Mouse (Mus musculus): ENCODE measurements around the gene Larp4b.
A peak's percentile ranks its signal among the peaks of the same experiment; 100 is the strongest.

Gene Larp4b

DNA sequence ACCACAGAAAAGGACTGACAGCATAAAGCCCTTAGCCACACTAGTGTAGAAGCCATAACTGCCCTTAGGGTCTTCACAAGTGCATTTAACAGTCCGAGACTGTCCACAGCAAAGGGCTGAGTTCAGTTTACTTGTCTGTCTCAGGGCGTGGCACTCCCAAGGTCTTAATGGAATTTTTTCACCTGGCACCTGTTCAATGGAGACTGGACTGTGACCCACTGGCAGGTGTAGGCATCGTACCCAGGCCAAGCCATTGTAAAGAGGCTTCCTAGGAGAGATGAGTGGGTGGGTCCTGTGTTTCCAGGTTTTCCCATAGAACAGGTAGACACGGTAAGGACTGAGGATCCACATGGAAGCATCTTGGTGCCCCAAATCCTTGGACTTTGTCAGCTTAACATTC lies 84.6 kb downstream of the Larp4b start:
- no peak for DNase-seq (ENCODE audit: low read depth, low spot score)

DNA sequence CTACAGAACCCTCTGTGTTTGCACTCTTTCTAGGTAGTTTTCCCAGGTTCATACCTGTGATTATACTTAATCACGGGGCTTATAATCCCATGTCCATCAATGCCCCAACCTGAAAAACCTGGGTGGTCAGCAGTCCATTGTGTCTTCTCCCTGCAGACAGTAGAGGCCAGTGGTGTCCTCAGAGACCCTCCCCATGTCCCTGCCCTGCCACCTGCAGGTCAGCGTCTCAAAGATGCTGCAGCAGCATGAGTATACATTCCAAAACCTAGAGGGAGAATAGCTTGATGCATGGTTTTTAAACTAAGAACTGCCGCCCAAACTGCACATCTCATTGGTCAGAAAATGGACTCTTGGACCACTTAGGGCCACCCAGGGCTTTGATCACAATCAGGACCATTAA lies 85.0 kb downstream of the Larp4b start:
- no peak for DNase-seq (ENCODE audit: low read depth, low spot score)

DNA sequence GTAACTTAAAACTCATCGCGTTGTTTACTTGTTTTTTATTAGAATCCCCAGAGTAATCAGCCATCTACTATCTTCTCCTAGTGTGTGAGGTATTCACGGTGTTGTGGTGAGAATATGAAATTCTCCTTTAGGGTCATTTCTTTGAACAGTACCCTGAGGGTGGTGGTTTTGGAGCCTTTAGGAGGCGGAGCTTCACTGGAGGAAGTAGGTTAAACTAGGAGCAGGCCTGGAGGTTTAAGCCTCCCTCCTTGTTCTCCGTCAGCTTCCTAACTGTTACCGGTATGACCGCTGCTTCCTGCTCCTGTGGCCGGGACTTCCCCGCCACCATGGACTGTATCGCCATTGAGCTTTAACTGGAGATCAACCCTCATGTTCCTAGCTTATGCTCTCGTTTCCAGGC lies 86.5 kb downstream of the Larp4b start:
- DNase-seq (ENCODE audit: low read depth, low spot score), result no peak

DNA sequence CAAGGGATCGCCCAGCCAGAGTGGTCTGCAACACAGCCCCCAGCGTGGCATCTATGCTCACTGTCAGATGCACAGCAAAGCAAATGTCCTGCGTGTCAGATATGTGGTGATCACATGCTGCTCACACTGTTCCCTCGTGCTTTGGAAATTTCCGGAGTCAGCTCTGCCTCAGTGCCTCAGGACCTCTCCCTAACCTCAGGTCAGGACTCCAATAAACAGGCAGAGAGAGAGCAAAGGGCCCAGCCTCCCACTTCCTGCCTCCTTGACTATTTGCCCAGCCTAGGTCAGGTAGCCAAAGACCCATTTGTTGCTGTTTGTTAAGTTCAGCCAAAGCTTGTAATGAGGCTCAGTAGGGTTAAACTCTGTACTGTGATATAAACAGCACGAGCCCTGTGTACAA lies 87.4 kb downstream of the Larp4b start:
- no peak for DNase-seq (ENCODE audit: low read depth, low spot score)

DNA sequence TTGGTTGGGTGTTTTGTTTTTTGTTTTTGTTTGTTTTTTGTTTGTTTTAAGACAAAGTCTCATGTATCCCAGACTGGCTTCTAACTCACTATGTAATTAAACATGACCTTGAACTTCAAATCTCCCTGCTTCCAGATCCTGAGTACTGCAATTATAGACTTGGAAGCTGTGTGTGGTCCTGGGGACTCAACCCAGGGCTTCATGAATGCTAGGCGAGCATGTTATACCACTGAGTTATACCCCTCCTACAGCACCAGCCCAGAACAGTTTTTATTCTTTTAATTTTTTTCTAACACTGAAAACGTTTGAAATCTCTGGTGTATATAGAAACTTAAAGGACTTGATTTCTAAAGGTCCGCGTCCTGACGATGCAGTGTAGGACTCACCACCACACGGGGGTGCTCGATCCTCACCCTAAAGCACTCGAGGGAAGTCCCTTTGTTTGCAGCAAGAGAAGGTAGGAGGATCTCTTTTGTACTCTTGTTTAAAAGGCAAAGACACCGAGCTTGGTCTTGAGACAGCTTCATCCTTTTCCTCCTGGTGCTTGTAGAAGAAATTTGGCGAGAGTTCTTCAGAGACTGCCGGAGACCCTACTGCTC lies 88.1 kb downstream of the Larp4b start:
- DNase-seq (ENCODE audit: low read depth, low spot score), result peak; percentile 58

DNA sequence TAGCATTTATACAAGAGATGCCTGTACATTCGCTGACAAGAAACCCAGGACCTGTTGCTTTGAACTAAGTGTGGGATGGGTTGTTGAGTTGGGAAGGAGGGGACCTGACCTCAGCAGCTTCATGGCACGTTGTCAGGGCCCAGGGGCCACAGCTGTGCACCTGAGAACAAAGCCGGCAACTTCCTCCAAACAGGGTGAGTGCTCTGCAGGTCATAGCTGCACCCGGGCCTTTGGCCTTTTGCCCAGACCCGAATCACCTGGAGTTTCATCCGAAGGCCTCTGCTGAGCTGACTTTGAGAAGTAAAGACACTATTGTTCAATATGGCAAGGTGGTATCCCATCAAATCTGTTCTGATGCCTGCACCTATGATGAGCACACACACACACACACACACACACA lies 90.6 kb downstream of the Larp4b start:
- DNase-seq (ENCODE audit: low read depth, low spot score), result no peak

DNA sequence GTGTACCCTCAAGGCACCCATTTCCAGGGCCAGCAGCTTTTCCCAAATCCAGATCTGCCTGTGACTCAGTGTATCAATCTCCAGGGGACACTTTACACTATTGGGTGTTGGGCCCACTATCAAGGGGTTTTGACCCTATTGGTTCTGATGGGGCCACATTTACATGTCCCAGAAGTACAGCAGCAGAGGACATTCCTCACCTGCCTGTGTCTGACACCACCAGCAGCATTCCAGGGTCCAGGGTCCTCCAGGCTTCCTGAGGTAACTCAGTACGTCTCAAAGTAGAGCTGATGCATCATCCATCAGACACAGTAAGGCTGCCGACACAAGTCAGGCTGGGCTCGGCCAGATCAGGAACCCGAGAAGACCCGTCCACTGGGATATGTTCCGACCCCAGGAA lies 91.0 kb downstream of the Larp4b start:
- DNase-seq (ENCODE audit: low read depth, low spot score), result no peak

DNA sequence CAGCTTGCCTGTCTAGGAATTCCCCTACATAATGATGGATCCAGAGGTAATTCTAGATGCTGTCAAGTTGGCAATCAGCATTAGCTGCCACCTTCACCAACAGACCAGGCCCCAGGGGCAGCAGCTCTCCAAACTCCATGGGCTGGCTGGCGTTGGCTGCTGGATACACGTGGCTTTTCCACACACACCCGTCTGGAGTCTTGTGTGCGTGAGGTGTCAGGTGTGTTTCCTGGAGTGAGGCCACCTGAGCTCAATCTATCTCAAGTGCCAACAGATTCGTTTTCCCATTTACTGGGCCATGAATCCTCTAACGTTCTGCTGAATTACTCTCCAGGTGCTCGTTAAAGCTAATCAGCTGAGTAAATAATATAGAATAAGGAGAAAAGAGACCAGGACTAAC lies 93.5 kb downstream of the Larp4b start:
- DNase-seq (ENCODE audit: low read depth, low spot score), result no peak

DNA sequence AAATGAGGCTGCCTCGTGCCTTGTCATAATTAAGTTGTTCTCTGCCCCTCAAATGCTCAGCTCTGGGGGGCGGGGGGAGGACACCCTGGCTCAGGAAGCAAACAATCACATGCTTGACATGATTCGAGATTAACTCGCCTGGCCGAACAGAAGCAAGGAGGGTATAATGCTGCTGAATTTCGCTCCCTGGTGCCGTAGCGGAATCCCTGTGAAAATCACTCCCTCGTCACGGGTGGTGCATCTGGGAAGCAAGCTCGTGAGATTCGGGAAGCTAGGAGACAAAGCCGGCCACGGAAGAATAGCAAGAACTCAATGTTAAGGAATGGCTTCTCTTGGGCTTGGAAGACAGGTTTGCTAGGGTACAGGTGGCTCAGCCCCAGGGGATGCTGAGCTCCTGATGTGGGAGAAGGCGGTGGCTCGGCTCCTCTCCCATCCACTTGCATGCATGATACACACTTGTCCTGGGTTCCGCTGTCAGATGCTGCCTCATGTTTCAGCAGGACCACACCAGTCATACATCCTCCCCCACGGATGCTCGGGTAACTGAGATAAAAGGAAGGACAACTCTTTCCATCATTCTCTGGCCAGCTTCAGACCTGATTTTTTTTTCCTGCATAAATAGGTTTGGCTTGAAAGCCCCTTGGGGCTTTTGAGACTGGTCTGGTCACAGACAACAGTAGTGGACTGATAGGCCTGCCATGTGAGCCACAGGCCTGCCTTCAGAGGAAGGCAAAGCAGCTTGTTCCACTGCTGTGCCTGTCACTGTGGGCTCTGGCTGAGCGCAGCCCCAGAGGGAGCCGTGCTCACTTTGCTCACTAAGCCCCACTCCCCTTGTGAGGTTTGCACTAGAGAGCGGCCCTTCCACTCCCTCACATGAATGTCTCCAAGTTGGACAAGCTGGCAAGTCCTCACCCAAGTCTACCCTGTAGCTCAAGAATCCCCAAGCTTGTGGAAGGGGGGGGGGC lies 94.2 kb downstream of the Larp4b start:
- no peak for DNase-seq (ENCODE audit: low read depth, low spot score)

DNA sequence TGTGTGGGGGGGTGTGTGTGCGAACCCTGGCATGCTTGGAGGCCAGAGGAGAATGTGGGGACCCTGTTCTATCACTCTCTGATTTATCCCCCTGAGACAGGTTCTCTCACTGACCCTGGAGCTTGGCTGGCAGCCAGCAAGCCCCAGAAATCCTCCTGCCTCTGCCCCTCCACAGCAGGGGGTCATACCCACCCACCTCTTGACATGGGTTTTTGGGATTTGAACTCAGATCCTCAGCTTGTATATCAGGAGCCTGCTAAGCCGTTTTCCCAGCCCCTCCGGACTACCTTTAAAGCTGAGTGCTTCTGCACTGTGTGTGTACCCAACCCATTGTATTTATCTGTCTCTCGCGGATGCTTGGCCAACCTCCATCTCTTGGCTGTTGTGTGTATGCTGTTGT lies 95.8 kb downstream of the Larp4b start:
- no peak for DNase-seq (ENCODE audit: low read depth, low spot score)

DNA sequence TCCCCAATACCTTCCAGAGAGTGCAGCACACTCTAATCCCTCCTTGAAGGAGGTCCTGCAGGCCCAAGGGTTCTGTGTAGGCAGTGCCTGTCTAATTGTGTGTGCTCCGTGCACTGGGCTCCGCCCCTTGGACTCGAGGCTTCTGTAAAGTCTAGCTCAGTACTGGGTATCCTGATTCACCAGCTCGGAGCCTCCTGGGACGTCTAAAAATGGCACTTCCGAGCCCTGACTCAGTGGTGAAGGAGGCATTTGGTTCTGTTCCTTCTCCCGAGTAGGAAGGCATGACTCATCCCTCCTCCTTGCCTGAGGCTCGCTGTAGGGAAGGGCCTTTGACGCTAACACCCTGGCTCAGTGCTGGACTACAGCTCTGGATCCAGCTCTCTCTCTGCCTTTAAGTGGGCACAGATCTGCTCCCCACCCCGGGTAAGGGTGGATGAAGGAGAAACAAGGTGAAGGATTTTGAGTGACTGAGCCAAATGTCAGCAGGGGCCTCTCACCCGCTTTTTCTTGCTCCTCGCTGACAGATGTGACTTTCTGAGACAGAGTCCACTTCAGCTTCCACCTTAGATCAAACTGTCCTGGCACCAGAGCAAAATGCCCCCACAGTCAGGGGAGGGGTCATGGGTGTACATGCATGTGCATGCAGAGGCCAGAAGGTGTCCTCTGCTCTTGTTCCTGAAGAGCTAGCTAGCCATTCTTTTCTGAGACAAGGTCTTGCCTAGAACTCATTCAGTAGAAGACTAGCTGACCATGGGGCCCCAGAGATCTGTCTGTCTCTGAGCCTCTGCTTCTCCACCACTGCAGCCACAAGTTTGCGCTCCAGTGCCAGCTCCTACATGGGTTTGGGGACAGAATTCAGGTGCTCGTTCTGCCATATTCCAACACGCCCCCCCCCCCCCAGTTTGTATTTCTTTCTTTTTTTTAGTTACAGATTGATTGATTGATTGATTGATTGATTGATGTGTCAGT lies 97.8 kb downstream of the Larp4b start:
- DNase-seq (ENCODE audit: low read depth, low spot score), result peak; percentile 46

DNA sequence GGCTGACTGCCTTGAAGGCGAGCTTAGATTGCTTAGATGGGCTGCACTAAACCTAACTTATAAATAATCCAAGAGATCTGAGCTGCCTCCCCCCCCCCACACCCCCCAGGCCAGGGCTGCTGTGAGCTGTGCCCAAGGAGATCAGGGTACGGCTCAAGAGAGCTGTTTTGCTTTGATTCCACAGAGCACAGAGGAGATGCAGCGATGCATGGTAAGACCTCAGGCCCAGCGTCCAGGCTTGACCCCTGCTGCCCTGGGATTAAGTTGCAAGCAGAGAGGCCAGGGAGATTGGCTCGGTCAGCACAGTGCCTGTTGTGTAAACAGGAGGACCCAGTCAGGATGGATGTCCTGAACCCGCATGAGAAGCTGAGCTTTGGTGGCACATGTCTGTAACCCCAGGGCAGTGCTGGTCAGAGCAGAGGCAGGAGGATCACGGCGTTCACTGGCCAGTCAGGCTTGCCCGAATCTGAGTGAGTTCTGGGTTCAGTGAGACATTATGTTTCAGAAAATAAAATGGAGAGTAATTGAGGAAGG lies 99.2 kb downstream of the Larp4b start:
- no peak for DNase-seq (ENCODE audit: low read depth, low spot score)

DNA sequence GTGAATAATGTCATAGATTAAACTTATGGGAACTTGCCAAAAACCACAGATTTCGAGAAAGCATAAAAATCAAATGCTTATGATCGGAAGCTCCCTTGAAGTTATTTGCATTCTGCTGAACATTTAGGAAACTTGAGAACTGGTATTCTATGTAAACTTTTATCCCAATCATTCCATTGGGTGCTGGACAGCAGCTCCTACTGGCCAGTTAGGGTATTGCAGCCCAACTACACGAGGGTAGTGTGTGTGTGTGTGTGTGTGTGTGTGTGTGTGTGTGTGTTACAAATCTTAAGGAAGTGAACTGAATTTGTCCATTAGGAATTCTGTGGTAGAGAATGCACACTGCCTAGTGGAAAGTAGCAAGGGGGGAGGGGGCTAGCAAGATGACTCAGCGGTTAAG lies 101.0 kb downstream of the Larp4b start:
- no peak for DNase-seq (ENCODE audit: low read depth, low spot score)

DNA sequence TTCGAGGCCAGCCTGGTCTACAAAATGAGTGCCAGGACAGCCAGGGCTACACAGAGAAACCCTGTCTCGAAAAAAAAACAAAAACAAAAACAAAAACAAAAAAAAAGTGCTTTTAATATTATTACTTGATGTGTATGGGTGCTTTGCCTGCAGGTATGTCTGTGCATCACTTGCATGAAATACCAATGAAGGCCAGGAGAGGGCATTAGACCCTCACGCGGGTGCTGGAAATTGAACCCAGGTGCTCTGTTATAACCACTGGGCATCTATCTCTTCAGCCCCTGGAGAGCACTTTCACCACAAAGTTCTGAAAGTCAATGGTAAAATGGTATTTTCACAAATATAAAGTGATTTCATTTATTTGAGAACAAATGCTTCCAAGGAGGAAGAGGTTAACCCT lies 101.9 kb downstream of the Larp4b start:
- DNase-seq (ENCODE audit: low read depth, low spot score), result no peak

DNA sequence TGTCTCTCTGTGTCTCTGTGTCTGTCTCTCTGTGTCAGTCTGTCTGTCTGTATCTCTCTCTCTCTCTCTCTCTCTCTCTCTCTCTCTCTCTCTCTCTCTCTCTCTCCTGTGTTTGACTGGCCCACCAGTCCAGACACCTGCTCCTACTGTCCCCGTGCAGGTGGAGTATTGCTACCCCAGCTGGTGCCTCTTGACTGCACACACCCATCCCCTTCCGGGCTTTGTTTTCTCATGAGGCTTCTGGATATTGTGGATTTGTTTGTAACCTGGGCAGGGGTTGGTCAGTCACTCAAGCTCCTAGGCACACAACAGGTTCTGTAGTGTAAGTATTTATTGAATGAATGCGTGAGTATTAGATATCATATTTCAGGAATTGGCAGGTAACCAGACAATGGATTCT lies 104.4 kb downstream of the Larp4b start:
- no peak for DNase-seq (ENCODE audit: low read depth, low spot score)

DNA sequence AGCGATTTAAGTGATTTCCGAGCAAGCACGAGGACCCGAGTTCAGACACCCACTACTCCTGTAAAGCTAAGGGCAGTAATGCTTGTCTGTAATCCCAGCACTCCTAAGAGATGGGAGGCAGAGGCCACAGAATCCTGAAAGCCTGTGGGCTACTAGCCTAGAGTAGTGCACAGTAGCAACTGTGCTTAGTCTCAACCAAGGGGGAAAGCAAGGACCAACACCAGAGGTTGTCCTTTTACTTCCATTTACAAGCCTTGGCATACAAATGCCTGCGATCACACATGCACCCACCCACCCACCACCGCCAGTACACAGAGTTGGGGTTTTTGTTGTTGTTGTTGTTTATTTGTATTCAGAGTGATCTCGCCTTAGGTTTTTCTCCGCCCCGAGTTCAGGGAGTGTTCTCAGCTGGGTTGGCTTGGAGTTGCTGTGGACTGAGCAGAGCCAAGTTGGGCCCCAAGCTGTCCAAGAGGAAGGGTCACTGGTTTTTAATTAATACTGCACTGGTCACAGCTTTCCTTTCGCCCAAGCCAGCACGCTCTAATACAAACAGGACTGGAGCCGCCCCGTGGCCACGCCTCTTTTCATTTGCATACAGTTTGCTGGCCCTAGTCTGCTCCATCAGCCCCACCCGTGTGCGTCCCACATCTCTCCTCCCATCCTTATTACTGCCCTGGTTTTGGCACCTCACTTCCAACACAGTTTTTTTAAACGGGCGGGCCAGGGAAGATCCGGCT lies 105.2 kb downstream of the Larp4b start:
- no peak for DNase-seq (ENCODE audit: low read depth, low spot score)

DNA sequence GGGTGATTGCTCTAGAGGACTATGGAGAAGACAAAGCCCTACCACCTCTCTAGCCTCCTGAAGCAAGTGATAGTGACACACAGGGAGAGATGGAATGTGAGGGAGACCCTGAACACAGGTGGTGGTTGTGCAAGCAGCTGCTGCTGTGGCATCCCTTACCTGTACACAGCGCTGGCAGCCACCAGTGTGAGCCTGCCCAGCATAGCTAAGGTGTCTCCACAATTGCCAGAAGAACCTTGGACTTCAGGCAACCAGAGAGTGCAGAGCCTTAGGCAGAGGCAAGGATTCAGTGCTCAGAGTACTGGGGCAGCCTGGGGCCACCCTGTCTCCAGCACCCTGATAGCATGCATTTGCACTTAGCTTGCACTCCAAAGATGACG lies 105.8 kb downstream of the Larp4b start:
- no peak for DNase-seq (ENCODE audit: low read depth, low spot score)

DNA sequence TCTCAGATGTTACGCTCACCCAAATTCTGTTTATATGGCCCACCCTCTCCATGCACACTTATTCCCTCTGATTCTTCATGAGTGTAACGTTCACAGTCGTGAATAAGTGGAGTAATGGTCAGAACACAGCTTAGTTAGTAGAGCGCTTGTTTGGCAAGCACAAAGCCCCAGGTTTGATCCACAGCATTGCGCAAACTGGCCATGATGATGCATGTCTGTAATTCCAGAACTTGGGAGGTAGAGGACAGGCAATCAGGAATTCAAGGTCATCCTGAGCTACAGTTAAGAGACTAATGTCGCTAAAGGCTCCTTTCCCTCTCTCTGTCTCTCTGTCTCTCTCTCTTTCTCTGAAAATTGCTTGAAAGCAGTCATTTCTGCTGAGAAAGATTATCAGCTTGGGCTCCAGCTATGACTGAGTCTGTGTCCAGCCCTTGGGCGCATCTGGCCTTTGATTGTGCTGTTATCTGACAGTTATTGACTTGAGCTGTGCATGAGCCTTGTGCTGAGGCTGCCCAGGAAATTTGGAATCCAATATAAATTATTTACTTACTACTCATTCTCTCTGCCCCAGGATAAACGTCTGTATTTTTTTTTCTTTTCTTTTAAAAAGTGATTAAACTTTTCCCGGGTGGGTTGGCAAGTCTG lies 129.2 kb downstream of the Larp4b start:
- no peak for DNase-seq (ENCODE audit: low read depth, low spot score)
